Mouse (Mus musculus) CH12.LX (cell line): ENCODE data around the gene Snrpb. TPM values are rescaled to one million over a fixed set of nuclear protein-coding genes. Genes with fewer than 3 reads are reported as not detected.

ENCODE experiments used
- DNase-seq: peaks from one replicate; pipeline ENCODE4 v3.0.0-alpha.2; 2013; ENCODE audit errors: extremely low read depth
- H3K27ac ChIP-seq: 2 replicates; pipeline ENCODE4 v1.5.1; 2012; ENCODE audit warnings: low read depth, mild to moderate bottlenecking, control low read depth, moderate library complexity; ENCODE audit not compliant: insufficient read depth
- H3K27me3 ChIP-seq: replicated peaks from 2 replicates; pipeline ENCODE3; 2012; ENCODE audit warnings: inconsistent platforms
- H3K36me3 ChIP-seq, 2 experiments: replicated peaks in 1 of 2; 2 replicates each; pipeline versions ENCODE3 to v1.6.1; 2012; ENCODE audit warnings: inconsistent platforms in 1 of 2, low read length in 1 of 2, mild to moderate bottlenecking in 1 of 2, mixed read lengths in 1 of 2, moderate library complexity in 1 of 2; ENCODE audit not compliant: control insufficient read depth in 1 of 2, insufficient read depth in 1 of 2
- H3K4me1 ChIP-seq, 2 experiments: 2 replicates each; pipeline ENCODE4 v1.6.1; 2012; ENCODE audit warnings: inconsistent platforms in 1 of 2, moderate library complexity in 1 of 2; ENCODE audit not compliant: insufficient read depth in 2 of 2, control insufficient read depth in 1 of 2
- H3K4me2 ChIP-seq: 2 replicates; pipeline ENCODE4 v1.6.1; 2012; ENCODE audit warnings: low read depth, mild to moderate bottlenecking, control low read depth; ENCODE audit not compliant: poor library complexity, insufficient read depth, severe bottlenecking
- H3K4me3 ChIP-seq, 3 experiments: fragments of 150-350 bp in 1 of 3; sonication (generic) in 1 of 3; replicated peaks in 1 of 3; 2 replicates each; pipeline versions ENCODE3 to v1.5.1; 2011 to 2012; ENCODE audit warnings: low read depth in 2 of 3, low read length in 2 of 3, mild to moderate bottlenecking in 2 of 3, moderate library complexity in 2 of 3, control low read depth in 1 of 3, improper control_type of control experiment in 1 of 3, inconsistent platforms in 1 of 3, mixed read lengths in 1 of 3; ENCODE audit not compliant: poor library complexity in 1 of 3
- H3K79me2 ChIP-seq: replicated peaks from 2 replicates; pipeline ENCODE4 v1.6.1; 2012; ENCODE audit warnings: mild to moderate bottlenecking, moderate library complexity; ENCODE audit not compliant: control insufficient read depth, poor library complexity, insufficient read depth, severe bottlenecking; ENCODE audit errors: extremely low read depth
- H3K9ac ChIP-seq: 2 replicates; pipeline ENCODE4 v1.6.1; 2012; ENCODE audit warnings: low read depth, mild to moderate bottlenecking, control low read depth, moderate library complexity; ENCODE audit not compliant: insufficient read depth
- H3K9me3 ChIP-seq: replicated peaks from 2 replicates; pipeline ENCODE3; 2012; ENCODE audit warnings: low read length, inconsistent platforms, mixed read lengths
- CHD1 ChIP-seq: IDR thresholded peaks from 2 replicates; pipeline ENCODE4 v1.6.1; 2012; ENCODE audit warnings: low read depth, low read length, improper control_type of control experiment, inconsistent platforms
- CHD2 ChIP-seq: IDR thresholded peaks from 2 replicates; pipeline ENCODE4 v1.6.1; 2011; ENCODE audit warnings: low read length, improper control_type of control experiment
- CTCF ChIP-seq, 2 experiments: IDR thresholded peaks in 1 of 2; conservative IDR thresholded peaks in 1 of 2; 2 replicates each; pipeline ENCODE4 v1.5.1; 2011 to 2012; ENCODE audit warnings: low read depth in 2 of 2, low read length in 2 of 2, improper control_type of control experiment in 1 of 2, inconsistent platforms in 1 of 2, mild to moderate bottlenecking in 1 of 2, moderate library complexity in 1 of 2
- E2F4 ChIP-seq: IDR thresholded peaks from 2 replicates; pipeline ENCODE4 v1.6.1; 2011; ENCODE audit warnings: low read depth, low read length, improper control_type of control experiment; ENCODE audit not compliant: insufficient replicate concordance
- ELF1 ChIP-seq: IDR thresholded peaks from 2 replicates; pipeline ENCODE4 v1.6.1; 2014; ENCODE audit warnings: low read depth, mild to moderate bottlenecking, inconsistent platforms, low read length, improper control_type of control experiment
- EP300 ChIP-seq: IDR thresholded peaks from 2 replicates; pipeline ENCODE4 v1.6.1; 2011; ENCODE audit warnings: low read length, improper control_type of control experiment
- GABPA ChIP-seq: IDR thresholded peaks from 2 replicates; pipeline ENCODE4 v1.6.1; 2012; ENCODE audit warnings: low read depth, low read length, improper control_type of control experiment, inconsistent platforms; ENCODE audit not compliant: insufficient replicate concordance
- IRF4 ChIP-seq: IDR thresholded peaks from 2 replicates; pipeline ENCODE4 v1.6.1; 2014; ENCODE audit warnings: low read depth, mild to moderate bottlenecking, inconsistent platforms, low read length, improper control_type of control experiment
- JUN ChIP-seq: IDR thresholded peaks from 2 replicates; pipeline ENCODE4 v1.6.1; 2011; ENCODE audit warnings: low read depth, mild to moderate bottlenecking, low read length, improper control_type of control experiment, moderate library complexity; ENCODE audit not compliant: insufficient read depth
- KAT2A ChIP-seq: IDR thresholded peaks from 2 replicates; pipeline ENCODE4 v1.6.1; 2012; ENCODE audit warnings: low read length, improper control_type of control experiment, inconsistent platforms; ENCODE audit not compliant: insufficient replicate concordance
- MAFK ChIP-seq: IDR thresholded peaks from 2 replicates; pipeline ENCODE4 v1.6.1; 2011; ENCODE audit warnings: low read length, improper control_type of control experiment; ENCODE audit not compliant: insufficient replicate concordance
- MEF2A ChIP-seq: IDR thresholded peaks from 2 replicates; pipeline ENCODE4 v1.6.1; 2014; ENCODE audit warnings: low read depth, mild to moderate bottlenecking, inconsistent platforms, low read length, improper control_type of control experiment, borderline replicate concordance
- MYC ChIP-seq: IDR thresholded peaks from 2 replicates; pipeline ENCODE4 v1.6.1; 2011; ENCODE audit warnings: low read depth, mild to moderate bottlenecking, improper control_type of control experiment, low read length
- NELFE ChIP-seq: IDR thresholded peaks from 2 replicates; pipeline ENCODE4 v1.6.1; 2011; ENCODE audit warnings: low read depth, low read length, improper control_type of control experiment
- NRF1 ChIP-seq: IDR thresholded peaks from 2 replicates; pipeline ENCODE4 v1.6.1; 2014; ENCODE audit warnings: low read depth, mild to moderate bottlenecking, inconsistent platforms, low read length, improper control_type of control experiment, moderate library complexity
- POLR2A ChIP-seq: IDR thresholded peaks from 2 replicates; pipeline ENCODE4 v1.6.1; 2011; ENCODE audit warnings: low read depth, mild to moderate bottlenecking, improper control_type of control experiment, low read length
- POLR2AphosphoS2 ChIP-seq: IDR thresholded peaks from 2 replicates; pipeline ENCODE4 v1.6.1; 2011; ENCODE audit warnings: low read depth, low read length, improper control_type of control experiment
- RAD21 ChIP-seq: IDR thresholded peaks from 2 replicates; pipeline ENCODE4 v1.6.1; 2011; ENCODE audit warnings: low read depth, mild to moderate bottlenecking, low read length, improper control_type of control experiment, moderate library complexity
- RCOR1 ChIP-seq: conservative IDR thresholded peaks from 2 replicates; pipeline ENCODE4 v1.6.1; 2012; ENCODE audit warnings: low read depth, mild to moderate bottlenecking, inconsistent platforms, low read length, improper control_type of control experiment
- SIN3A ChIP-seq: IDR thresholded peaks from 2 replicates; pipeline ENCODE4 v1.6.1; 2012; ENCODE audit warnings: low read length, improper control_type of control experiment, inconsistent platforms
- SMC3 ChIP-seq: IDR thresholded peaks from 2 replicates; pipeline ENCODE4 v1.6.1; 2011; ENCODE audit warnings: low read depth, low read length, improper control_type of control experiment
- TCF12 ChIP-seq: IDR thresholded peaks from 2 replicates; pipeline ENCODE4 v1.6.1; 2014; ENCODE audit warnings: low read depth, mild to moderate bottlenecking, inconsistent platforms, low read length, improper control_type of control experiment
- UBTF ChIP-seq: IDR thresholded peaks from 2 replicates; pipeline ENCODE4 v1.6.1; 2012; ENCODE audit warnings: low read depth, mild to moderate bottlenecking, inconsistent platforms, low read length, improper control_type of control experiment, moderate library complexity
- USF1 ChIP-seq: IDR thresholded peaks from 2 replicates; pipeline ENCODE4 v1.6.1; 2014; ENCODE audit warnings: low read depth, mild to moderate bottlenecking, inconsistent platforms, low read length, improper control_type of control experiment
- ZC3H11A ChIP-seq: IDR thresholded peaks from 2 replicates; pipeline ENCODE4 v1.6.1; 2012; ENCODE audit warnings: low read depth, mild to moderate bottlenecking, inconsistent platforms, low read length, improper control_type of control experiment
- ZKSCAN1 ChIP-seq: IDR thresholded peaks from 2 replicates; pipeline ENCODE4 v1.6.1; 2012; ENCODE audit warnings: low read depth, inconsistent platforms, low read length, improper control_type of control experiment, borderline replicate concordance
- ZMIZ1 ChIP-seq: IDR thresholded peaks from 2 replicates; pipeline ENCODE4 v1.6.1; 2012; ENCODE audit warnings: low read depth, mild to moderate bottlenecking, inconsistent platforms, low read length, improper control_type of control experiment
- dilution Hi-C: fragments of 300-500 bp; cut with MboI; formaldehyde crosslinking; loops from 2 replicates; pipeline ENCODE4 v1.14.3; 2020; ENCODE audit warnings: low sequenced_read_pairs; ENCODE audit not compliant: extremely low pct_unique_long_range_greater_than_20kb, extremely low pct_ligation_motif_present
- in situ Hi-C: fragments of 300-500 bp; cut with MboI; formaldehyde crosslinking; loops from 3 replicates; pipeline ENCODE4 v1.14.3; 2019; ENCODE audit warnings: low sequenced_read_pairs, low pct_ligation_motif_present, low pct_unique_long_range_greater_than_20kb, mixed read lengths
- polyA plus RNA-seq: library from polyadenylated mRNA; unstranded; fragments of >175 nt; gene quantifications from 2 replicates; pipeline ENCODE4 v1.2.1, GENCODE M21; 2012; ENCODE audit warnings: low read depth; ENCODE audit not compliant: insufficient read length
- total RNA-seq, 2 experiments: library from RNA; depleted of rRNA; stranded (reverse); fragments of 300-350 nt in 1 of 2; fragments of >200 nt in 1 of 2; gene quantifications; 2 replicates each; pipeline ENCODE4 v1.2.3; 2012 to 2014

The Snrpb gene
- total and polyA plus RNA-seq, 3 experiments = 413 to 515 (median 422) TPM

DNA sequence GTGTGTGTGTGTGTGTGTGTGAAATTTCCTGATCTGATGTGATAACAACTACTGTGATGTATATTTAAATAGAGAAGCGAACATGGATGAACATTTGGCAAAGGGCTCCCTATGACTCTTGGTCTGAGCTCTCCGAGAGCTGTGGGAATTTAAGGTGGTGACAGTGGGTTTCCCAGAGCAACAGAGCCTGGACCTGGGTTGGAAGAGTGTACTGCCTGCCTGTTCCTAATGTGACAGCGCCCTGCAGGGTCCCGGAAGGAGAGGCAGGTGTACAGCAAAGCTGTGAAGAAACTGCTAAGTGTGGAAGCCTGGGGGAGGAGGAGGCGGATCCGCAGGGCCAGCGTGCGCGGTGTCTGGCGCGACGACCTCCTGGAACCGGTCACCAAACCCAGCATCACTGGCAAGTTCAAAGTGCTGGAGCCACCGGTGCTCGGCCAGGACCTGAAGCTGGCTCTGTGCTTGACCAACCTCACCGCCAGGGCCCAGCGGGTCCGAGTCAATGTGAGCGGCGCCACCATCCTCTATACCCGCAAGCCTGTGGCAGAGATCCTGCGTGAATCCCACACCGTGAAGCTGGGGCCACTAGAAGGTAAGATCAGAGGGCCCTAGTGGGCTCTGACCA lies 34.4 kb downstream of the Snrpb start:
- DNase-seq = no peak
- TF ChIP-seq SIN3A (no peak), NRF1 (no peak), ELF1 (no peak), GABPA (no peak), IRF4 (no peak), NELFE (no peak), MEF2A (no peak), POLR2A (no peak)
- TF ChIP-seq, all 38 proteins: peak for 0
- Histone ChIP-seq H3K79me2 (no peaks in the 10 kb centered on the region), H3K4me2 (no peak overlapping the region), H3K9me3 (no peaks in the 10 kb centered on the region), H3K27ac (no peak overlapping the region), H3K9ac (no peak overlapping the region), H3K27me3 (no peaks in the 10 kb centered on the region), H3K4me1 (peaks cover 0 to 2% of the 10 kb centered on the region in 2 experiments; a peak in 1 of 4 replicates), H3K4me3 (no peak overlapping the region), H3K36me3 (no peaks in the 10 kb centered on the region)
- in situ Hi-C loops (no loop called here), dilution Hi-C loops (no loop called here)

- no peak for DNase-seq
- H3K4me3 ChIP-seq = no peak overlapping the region
Measured at GRCm38 (mm10) chr2:130143011-130143410, 36.2 kb downstream of the Snrpb start.

DNA sequence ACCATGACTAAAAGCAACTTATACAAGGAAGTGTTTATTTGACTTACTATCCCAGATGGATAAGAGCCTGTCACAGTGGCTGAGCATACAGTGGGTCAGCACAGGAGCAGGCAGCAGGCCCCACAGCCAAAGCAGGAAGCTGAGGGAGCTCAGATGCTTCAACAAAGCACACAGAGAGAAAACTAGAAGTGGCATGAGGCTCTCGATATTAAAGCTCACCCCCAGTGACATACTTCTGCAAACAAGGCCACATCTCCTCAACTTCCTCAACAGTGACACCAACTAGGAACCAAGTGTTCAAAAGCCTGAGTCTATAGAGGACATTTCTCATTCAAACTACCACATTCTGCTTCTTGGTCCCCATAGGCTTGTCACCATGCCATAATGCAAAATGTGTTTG lies 49.5 kb downstream of the Snrpb start:
- Histone ChIP-seq H3K4me3 (no peak overlapping the region), H3K9ac (no peak overlapping the region), H3K4me2 (0 out of 2 replicates have a peak overlapping the region, but pooled peaks have one; percentile 40), H3K4me1 (peaks cover 0 to 5% of the 10 kb centered on the region in 2 experiments; a peak in 2 of 4 replicates), H3K27ac (no peak overlapping the region), H3K27me3 (peaks cover 16% of the 10 kb centered on the region), H3K36me3 (no peaks in the 10 kb centered on the region), H3K79me2 (no peaks in the 10 kb centered on the region), H3K9me3 (peaks cover 4% of the 10 kb centered on the region)
- in situ Hi-C loops (no loop called here), dilution Hi-C loops (no loop called here)
- DNase-seq = peak; percentile 3
- no peak for TF ChIP-seq RAD21
- TF ChIP-seq JUN = no peak
- no peak for TF ChIP-seq MAFK
- TF ChIP-seq E2F4 = no peak
- no peak for TF ChIP-seq EP300
- TF ChIP-seq SIN3A = no peak
- no peak for TF ChIP-seq UBTF
- no peak for TF ChIP-seq CHD2
- TF ChIP-seq POLR2AphosphoS2 = no peak
- TF ChIP-seq SMC3 = no peak
- TF ChIP-seq TCF12 = no peak
- TF ChIP-seq RCOR1 = no peak
- no peak for TF ChIP-seq POLR2A
- no peak for TF ChIP-seq USF1
- TF ChIP-seq ZC3H11A = no peak
- no peak for TF ChIP-seq MYC
- TF ChIP-seq ZKSCAN1 = no peak
- no peak for TF ChIP-seq CTCF (conservative IDR thresholded peaks at IDR 0.05 in 1 of 2, IDR thresholded peaks at IDR 0.05 in 1 of 2; ENCODE audit: low read depth in 2 of 2, low read length in 2 of 2)
- no peak for TF ChIP-seq KAT2A

More at GRCm38 (mm10) chr2:130143011-130143410, 36.2 kb downstream of the Snrpb start:
- Histone ChIP-seq H3K36me3 (no peaks in the 10 kb centered on the region), H3K9ac (no peak overlapping the region), H3K79me2 (no peaks in the 10 kb centered on the region), H3K27me3 (no peaks in the 10 kb centered on the region), H3K4me2 (no peak overlapping the region), H3K9me3 (no peaks in the 10 kb centered on the region), H3K4me1 (peaks cover 0 to 2% of the 10 kb centered on the region in 2 experiments; a peak in 1 of 4 replicates), H3K27ac (no peak overlapping the region)
- in situ Hi-C loops = no loop called here
- dilution Hi-C loops = no loop called here
- TF ChIP-seq CHD1 (no peak), ZMIZ1 (no peak), POLR2AphosphoS2 (no peak)
